9 mouse cellular contexts compared by ENCODE assay signal in the genomic region with DNA sequence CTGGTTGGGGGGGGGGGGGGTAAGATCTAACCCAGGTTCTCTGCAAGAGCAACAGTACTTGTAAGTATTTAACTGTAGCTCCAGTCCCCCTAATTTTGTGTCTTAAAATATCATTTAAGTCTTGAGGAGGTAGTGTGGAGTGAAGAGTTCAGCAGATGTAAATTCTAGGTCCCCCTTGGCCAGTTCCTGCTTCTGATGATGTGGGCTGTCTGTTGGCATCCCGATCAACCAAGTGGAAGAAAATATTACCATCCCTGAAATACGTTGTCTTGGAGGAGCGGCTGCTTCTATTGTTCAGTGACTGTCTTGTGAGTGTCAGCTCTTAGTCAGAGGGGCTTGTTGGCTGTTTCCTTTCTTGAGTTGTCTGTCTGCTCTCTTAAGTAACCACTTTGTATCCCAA. TPM values are rescaled to one million over a fixed set of nuclear protein-coding genes. Genes with fewer than 3 reads are reported as not detected.
DNase-seq lines count a peak whose midpoint lies in the region; ATAC-seq and TF ChIP-seq lines count a peak whose summit lies in the region.
"Had no signal": no experiment of that assay in that cellular context is flagged by ENCODE, and none has a peak within 500 bp of the region (broad histone marks: within the 10 kb centered on the region; RNA-seq: fewer than 3 reads in every experiment).

No protein-coding gene starts in this region.

- no peak for TF ChIP-seq CTCF in lung, postnatal 0 days (IDR thresholded peaks at IDR 0.05)
- TF ChIP-seq CTCF in forebrain, postnatal 0 days (IDR thresholded peaks at IDR 0.05; ENCODE audit: low read depth): no peak
- TF ChIP-seq CTCF in liver, postnatal 0 days (IDR thresholded peaks at IDR 0.05; ENCODE audit: low read depth): no peak
- no peak for TF ChIP-seq CTCF in stomach, postnatal 0 days (IDR thresholded peaks at IDR 0.05; ENCODE audit: low read depth)

- no peak for DNase-seq in lung, postnatal 0 days (ENCODE audit: low spot score)
- DNase-seq in lung, postnatal 10 days: no peak
- no peak for DNase-seq in forebrain, postnatal 0 days
- DNase-seq in liver, postnatal 0 days: no peak
- no peak for DNase-seq in stomach, postnatal 0 days (ENCODE audit: low spot score)
- DNase-seq in embryo, embryonic 10 days (ENCODE audit: low spot score): no peak
- no peak for DNase-seq in urinary bladder, adult 2 months (ENCODE audit: low spot score)
- DNase-seq: cerebellum, adult 11-12 months; gastrocnemius, postnatal 25 days had no signal

- no peak overlapping the region for H3K27ac ChIP-seq in lung, postnatal 0 days (ENCODE audit: low read length)
- no peak overlapping the region for H3K27ac ChIP-seq in forebrain, postnatal 0 days (ENCODE audit: low read depth, low read length)
- H3K27ac ChIP-seq in liver, postnatal 0 days (ENCODE audit: low read depth): no peak overlapping the region
- H3K27ac ChIP-seq in stomach, postnatal 0 days (replicated peaks): no peak overlapping the region

- no peak for ATAC-seq in lung, postnatal 0 days
- ATAC-seq in forebrain, postnatal 0 days: no peak
- no peak for ATAC-seq in liver, postnatal 0 days
- ATAC-seq in stomach, postnatal 0 days (ENCODE audit: low FRiP score, low TSS enrichment): no peak

- no peak for TF ChIP-seq EP300 in lung, postnatal 0 days (IDR thresholded peaks at IDR 0.05)
- no peak for TF ChIP-seq EP300 in liver, postnatal 0 days (IDR thresholded peaks at IDR 0.05; ENCODE audit: low read depth)
- TF ChIP-seq EP300 in stomach, postnatal 0 days (optimal IDR thresholded peaks at IDR 0.05): no peak

- 0 out of 2 replicates have a peak, but pooled peaks cover 3% of the 10 kb centered on the region for H3K27me3 ChIP-seq in lung, postnatal 0 days (replicated peaks; ENCODE audit: insufficient read depth, low read length)
- H3K27me3 ChIP-seq in forebrain, postnatal 0 days (ENCODE audit: insufficient read depth, low read length): no peaks in the 10 kb centered on the region
- H3K27me3 ChIP-seq in liver, postnatal 0 days (ENCODE audit: insufficient read depth, low read length): no peaks in the 10 kb centered on the region
- no peaks in the 10 kb centered on the region for H3K27me3 ChIP-seq in stomach, postnatal 0 days (ENCODE audit: control insufficient read depth, insufficient read depth, low read length)

- no peak overlapping the region for H3K9ac ChIP-seq in lung, postnatal 0 days (replicated peaks; ENCODE audit: low read depth)
- peak overlapping the region; percentile 15; the same call in 1 of the 2 replicates for H3K9ac ChIP-seq in forebrain, postnatal 0 days
- no peak overlapping the region for H3K9ac ChIP-seq in liver, postnatal 0 days (replicated peaks)
- no peak overlapping the region for H3K9ac ChIP-seq in stomach, postnatal 0 days (ENCODE audit: low read length)

- 56% methylated on average over 3 of the region's 3 CpGs for WGBS in lung, postnatal 0 days
- 23% methylated on average over 3 of the region's 3 CpGs for WGBS in forebrain, postnatal 0 days
- WGBS in liver, postnatal 0 days (ENCODE audit: insufficient replicate concordance): 73% methylated on average over 3 of the region's 3 CpGs
- 52% methylated on average over 3 of the region's 3 CpGs for WGBS in stomach, postnatal 0 days

- H3K36me3 ChIP-seq in lung, postnatal 0 days (ENCODE audit: insufficient read depth, low read length): no peaks in the 10 kb centered on the region
- no peaks in the 10 kb centered on the region for H3K36me3 ChIP-seq in forebrain, postnatal 0 days (ENCODE audit: insufficient read depth)
- no peaks in the 10 kb centered on the region for H3K36me3 ChIP-seq in liver, postnatal 0 days (replicated peaks; ENCODE audit: insufficient read depth, low read length)
- H3K36me3 ChIP-seq in stomach, postnatal 0 days (ENCODE audit: control insufficient read depth, insufficient read depth, low read length): no peaks in the 10 kb centered on the region

- peak overlapping the region; percentile 79; the same call in 1 of the 2 replicates for H3K4me3 ChIP-seq in lung, postnatal 0 days (ENCODE audit: low read depth, low read length)
- H3K4me3 ChIP-seq in forebrain, postnatal 0 days (ENCODE audit: low read depth, low read length): peak overlapping the region; percentile 87; the same call in 1 of the 2 replicates
- H3K4me3 ChIP-seq in liver, postnatal 0 days (ENCODE audit: low read depth, low read length): no peak overlapping the region
- no peak overlapping the region for H3K4me3 ChIP-seq in stomach, postnatal 0 days (ENCODE audit: low read depth, low read length)

- H3K4me2 ChIP-seq in lung, postnatal 0 days (replicated peaks; ENCODE audit: low read depth, low read length): peak overlapping the region; percentile 75
- peak overlapping the region; percentile 96 for H3K4me2 ChIP-seq in forebrain, postnatal 0 days (ENCODE audit: low read depth)
- peak overlapping the region; percentile 78; the same call in 1 of the 2 replicates for H3K4me2 ChIP-seq in liver, postnatal 0 days (ENCODE audit: low read depth, low read length)
- H3K4me2 ChIP-seq in stomach, postnatal 0 days (replicated peaks; ENCODE audit: low read depth): peak overlapping the region; percentile 82

- H3K9me3 ChIP-seq in lung, postnatal 0 days (ENCODE audit: low read length): no peaks in the 10 kb centered on the region
- H3K9me3 ChIP-seq in forebrain, postnatal 0 days (ENCODE audit: low read length): no peaks in the 10 kb centered on the region
- H3K9me3 ChIP-seq in liver, postnatal 0 days (ENCODE audit: low read length): no peaks in the 10 kb centered on the region
- no peaks in the 10 kb centered on the region for H3K9me3 ChIP-seq in stomach, postnatal 0 days (ENCODE audit: control insufficient read depth, low read length)

- H3K4me1 ChIP-seq in lung, postnatal 0 days (ENCODE audit: insufficient read depth, low read depth, low read length): peaks cover 19% of the 10 kb centered on the region
- peaks cover 26% of the 10 kb centered on the region for H3K4me1 ChIP-seq in forebrain, postnatal 0 days (ENCODE audit: insufficient read depth)
- peaks cover 19% of the 10 kb centered on the region for H3K4me1 ChIP-seq in liver, postnatal 0 days (ENCODE audit: insufficient read depth)
- H3K4me1 ChIP-seq in stomach, postnatal 0 days (replicated peaks; ENCODE audit: control insufficient read depth, insufficient read depth): 0 out of 2 replicates have a peak, but pooled peaks cover 7% of the 10 kb centered on the region

RNA-seq across cellular contexts. Expression of gene Cnn3, which starts 3.2 kb away (rescaled TPM):
- 342 and 379 TPM in 2 replicates for polyA plus RNA-seq in lung, postnatal 0 days (2015; fragmentation: Nextera tagmentation; extraction: Ambion mirVana)
- total RNA-seq in forebrain, postnatal 0 days (2014; rRNA removed): 128 and 150 TPM in 2 replicates
- polyA plus RNA-seq in forebrain, postnatal 0 days (2015; fragmentation: Nextera tagmentation; extraction: Ambion mirVana): 307 and 319 TPM in 2 replicates
- polyA plus RNA-seq in liver, postnatal 0 days (2015; fragmentation: Nextera tagmentation; extraction: Ambion mirVana): 128 and 143 TPM in 2 replicates
- 280 and 301 TPM in 2 replicates for polyA plus RNA-seq in stomach, postnatal 0 days (2015; fragmentation: Nextera tagmentation; extraction: Ambion mirVana)
- 427 and 481 TPM in 2 replicates for polyA plus RNA-seq in urinary bladder, adult 2 months (2012; rRNA removed)

Comparison
In these comparisons a context has a peak if more than half of its experiments do, and no peak if none do; other contexts are left out.
1. H3K4me3 ChIP-seq: peak in lung, postnatal 0 days (single experiment) and forebrain, postnatal 0 days (single experiment); none in liver, postnatal 0 days (single experiment) and stomach, postnatal 0 days (single experiment).
2. Peak in every context shown above with its lines, with median percentiles within 50 percentile points of each other: H3K4me2 ChIP-seq.